Mouse (Mus musculus) bone marrow, adult 2 months (tissue): ENCODE data around the gene Dmap1.

Source experiments
- CTCF ChIP-seq: fragments of 200-500 bp; IDR thresholded peaks from 2 replicates; pipeline ENCODE4 v1.5.1; 2011; ENCODE audit warnings: low read length, control low read depth; ENCODE audit not compliant: control insufficient read depth, insufficient read depth
- POLR2A ChIP-seq: fragments of 200-500 bp; IDR thresholded peaks from 2 replicates; pipeline ENCODE4 v1.6.1; 2011; ENCODE audit warnings: low read depth, mild to moderate bottlenecking, control low read depth, low read length, borderline replicate concordance; ENCODE audit not compliant: control insufficient read depth

GRCm38 (mm10) chr4:117672042-117672441 lies 10.0 kb downstream of the Dmap1 start:
- no peak for TF ChIP-seq CTCF
- TF ChIP-seq POLR2A: no peak
